Mouse (Mus musculus) ovary, postnatal 10 days (tissue): ENCODE data around the gene E130116L18Rik.
"Not testable (repeated sequence)": the region's sequence is repeated elsewhere in the genome, so short reads cannot be mapped to it uniquely, and the experiment has no call there.

Source experiments
- DNase-seq: peaks from one replicate; pipeline ENCODE4 v3.0.0; 2022; ENCODE audit warnings: low spot score

E130116L18Rik gene

DNA sequence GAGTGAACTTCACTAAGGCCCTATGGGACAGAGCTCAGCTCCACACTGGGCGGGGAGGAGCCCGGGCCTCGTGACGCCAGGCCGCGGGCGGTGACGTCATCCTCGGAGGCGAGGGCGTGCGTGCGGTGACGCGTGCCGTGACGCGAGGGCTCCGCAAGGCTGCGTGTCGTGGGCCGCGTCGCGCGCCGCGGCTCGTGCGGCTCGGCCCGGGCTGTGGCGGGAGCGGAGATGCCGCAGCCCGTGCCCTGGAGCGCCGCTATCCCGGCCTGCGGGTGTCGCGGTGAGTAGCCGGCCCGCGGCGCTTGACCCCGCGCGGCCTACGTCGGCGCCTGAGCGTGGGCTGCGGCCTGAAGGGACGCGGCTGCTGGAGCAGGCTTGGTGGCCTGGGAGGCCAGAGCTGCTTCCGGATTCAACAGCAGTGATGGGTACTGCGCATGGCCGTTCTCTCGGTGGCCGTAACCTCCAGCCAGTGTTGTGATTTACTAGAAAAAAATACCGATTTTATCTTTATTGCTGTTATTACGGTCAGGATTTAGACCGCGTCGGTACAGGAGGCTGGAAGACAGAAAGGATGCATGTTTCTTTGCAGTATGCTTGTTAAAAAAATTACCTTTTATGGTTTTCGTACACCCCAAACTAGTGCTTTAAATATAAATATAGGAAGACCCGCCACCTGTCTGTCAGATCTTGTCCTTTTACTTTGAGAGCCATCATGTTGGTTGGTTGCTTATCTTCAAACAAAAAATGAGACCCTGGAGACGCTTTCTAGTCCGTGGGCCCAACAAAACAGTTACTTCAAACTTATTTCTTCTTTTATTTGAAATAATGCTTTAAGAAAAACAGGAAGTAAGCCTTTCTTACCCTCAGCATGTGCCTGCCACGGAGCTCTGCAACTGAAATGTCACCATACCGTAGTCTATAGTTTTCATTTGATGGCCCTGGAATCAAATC lies at the start of gene E130116L18Rik:
Gene E130116L18Rik, minus strand, starts transcription at position 402 of the 951 bp plus-strand sequence.
- peak; percentile 80 for DNase-seq

DNA sequence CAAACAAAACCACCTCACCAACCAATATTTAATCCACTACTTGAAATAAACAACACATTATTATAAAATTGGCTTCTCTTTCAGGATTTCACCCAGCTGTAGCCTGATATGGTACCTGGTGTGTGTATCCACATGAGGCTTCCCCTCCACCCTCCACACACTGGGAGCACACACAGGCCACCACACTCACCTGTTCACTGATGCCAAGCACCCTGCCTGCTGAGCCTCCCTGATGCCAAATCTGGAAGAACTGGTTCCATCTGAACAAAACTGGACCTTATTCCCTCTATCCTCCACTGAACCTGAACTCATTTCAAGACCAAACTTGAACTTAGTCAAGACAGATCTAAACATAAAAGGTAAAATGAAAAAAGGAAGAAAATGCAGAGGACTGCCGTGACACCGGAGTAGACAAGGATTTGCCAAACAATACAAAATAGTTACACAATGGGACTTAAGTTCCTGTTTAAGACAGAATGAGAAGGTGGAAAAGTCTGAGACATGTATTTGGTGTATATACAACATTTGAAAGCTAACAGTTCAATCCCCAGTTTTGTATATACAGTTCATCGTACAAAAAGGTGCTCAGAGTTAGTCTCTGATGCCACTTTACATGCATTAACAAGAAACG lies 45.4 kb upstream of the E130116L18Rik start:
- DNase-seq = no peak

GRCm38 (mm10) chr5:25262266-25262665 lies 39.3 kb upstream of the E130116L18Rik start:
- DNase-seq = no peak

GRCm38 (mm10) chr5:25261452-25261851 lies 38.5 kb upstream of the E130116L18Rik start:
- no peak for DNase-seq

DNA sequence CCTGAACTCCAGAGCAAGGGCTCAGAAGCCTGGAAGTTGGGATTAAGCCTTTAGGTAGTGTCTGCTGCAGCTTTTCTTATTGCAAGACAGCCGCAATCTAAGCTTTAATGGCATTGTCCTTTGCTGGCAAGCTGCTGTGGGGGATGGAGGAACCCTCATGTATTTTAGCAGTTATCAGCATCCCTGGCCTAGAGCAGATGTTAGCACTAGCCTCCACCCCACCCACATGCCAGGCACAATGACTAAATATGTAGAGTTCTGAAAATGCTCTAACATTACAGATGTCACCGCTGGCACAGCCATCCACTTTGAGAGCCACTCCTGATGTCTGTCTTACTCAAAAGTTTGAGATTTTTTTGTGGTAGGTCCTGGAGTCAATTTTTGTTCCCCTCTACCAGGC lies 33.7 kb upstream of the E130116L18Rik start:
- no peak for DNase-seq

DNA sequence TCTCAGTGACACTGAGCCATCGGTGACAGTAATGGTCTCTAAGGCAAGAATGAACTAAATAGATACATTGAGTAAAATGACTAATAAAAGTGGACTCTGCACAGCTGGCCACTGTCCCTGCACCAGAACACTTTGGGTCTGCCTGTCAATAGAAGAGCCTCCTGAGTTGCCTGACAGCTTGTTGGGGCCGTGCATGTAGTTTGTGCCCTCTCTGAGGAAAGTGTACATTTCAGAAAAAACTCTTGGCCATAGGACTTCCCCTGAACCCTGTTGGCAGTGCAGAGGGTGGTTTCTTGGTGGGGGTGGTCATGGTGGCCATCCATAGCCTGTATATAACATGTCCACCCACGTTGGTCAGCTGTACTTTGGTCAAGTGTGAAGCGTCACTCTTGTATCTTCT lies 31.5 kb upstream of the E130116L18Rik start:
- DNase-seq = no peak

DNA sequence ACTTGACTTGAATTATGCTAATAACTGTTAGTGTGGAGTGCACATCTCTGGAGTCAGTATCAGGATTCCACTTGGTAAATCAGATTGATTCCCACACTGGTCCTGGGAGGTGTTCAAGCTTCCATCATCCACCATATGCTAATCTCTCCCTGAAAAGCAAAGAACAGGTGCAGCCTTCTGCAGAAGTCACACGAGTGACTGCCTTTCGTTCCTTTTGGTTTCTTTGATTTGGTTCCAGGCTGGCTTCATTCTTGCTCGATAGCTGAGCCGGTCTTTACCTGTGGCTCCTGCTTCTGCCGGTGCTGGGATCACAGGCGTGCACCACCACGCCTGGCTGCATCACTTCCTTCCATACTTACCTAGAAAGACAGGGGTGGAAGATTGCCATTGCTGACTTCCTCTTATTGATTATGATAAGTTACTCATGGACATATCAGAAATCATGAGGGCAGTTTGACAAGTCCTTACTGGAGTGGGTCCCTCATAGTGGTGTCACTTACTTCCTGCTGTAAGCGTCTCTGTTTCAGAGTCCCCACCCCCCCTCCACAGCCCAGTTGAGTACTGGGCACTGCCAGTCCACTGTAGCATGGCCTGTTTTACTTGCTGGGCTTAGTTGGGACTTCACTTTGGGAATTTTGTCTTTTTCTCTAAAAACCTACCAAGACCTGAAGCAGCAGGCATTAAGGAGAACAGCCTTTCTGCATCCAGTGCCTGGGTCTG lies 30.0 kb upstream of the E130116L18Rik start:
- no peak for DNase-seq

GRCm38 (mm10) chr5:25252423-25252822 lies 29.5 kb upstream of the E130116L18Rik start:
- no peak for DNase-seq

DNA sequence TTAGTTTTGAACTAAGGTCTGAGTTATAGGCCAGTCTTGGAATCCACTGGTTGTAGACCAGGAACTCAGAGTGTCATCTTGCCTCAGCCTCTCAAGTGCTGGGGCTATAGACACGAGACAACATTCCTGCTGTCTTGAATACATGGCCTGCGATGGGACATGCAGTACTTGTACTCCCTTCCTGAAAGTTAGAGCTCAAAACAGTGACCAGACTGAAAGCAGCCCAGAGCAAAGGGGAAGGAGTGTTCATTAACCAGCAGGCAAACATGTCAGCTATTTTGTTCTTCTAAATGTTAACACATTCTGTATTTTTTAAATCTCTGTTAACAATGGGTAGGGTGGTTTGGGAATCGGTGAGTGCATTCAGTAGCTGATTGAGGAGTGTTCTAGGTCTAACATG lies 24.1 kb upstream of the E130116L18Rik start:
- no peak for DNase-seq

DNA sequence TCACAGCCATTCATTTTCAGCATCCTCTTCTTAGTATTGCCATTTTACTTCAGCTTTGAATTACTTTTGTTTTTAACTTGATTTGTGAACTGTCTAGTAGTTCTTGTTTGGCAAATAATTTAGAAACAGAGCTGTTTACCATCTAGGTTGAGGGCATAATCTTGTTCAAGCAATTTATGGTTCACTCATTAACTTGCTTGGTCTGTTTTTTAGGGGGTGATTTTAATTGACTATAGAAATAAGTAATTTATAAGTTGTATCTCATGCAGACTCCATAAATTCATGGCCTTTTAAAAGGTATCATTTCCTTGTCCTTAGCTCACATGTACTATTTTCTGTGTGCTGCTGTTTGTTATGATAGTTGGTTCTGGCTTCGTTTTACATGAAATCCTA lies 23.5 kb upstream of the E130116L18Rik start:
- DNase-seq = no peak

DNA sequence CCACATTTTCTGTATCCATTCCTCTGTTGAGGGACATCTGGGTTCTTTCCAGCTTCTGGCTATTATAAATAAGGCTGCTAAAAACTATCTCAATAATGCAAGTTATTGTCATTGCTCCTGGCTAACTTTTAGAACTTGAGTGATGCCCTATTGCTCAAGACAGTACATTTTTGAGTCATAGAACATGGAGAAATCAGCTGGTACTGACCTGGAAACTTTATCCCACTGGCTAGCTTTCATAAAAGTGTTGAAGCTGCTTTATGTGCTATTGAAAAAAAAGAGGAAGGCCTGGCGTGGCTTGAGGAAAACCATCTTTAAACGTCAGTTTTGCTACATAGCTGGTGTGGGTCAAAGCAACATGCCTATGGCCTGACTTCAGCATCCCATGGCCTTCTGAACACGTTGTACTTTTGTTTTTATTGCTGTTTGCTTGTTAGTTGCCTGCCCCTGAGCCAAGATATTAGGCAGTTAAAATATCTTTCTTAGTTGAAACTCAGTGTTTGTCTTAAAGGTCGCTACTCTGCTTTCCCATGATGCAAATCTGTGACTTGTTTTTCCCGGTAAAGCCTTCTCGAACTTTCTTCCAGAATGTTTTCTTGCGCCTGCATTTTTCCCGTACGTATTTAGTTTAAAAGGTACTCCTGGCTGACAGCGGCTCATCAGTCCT lies 23.0 kb upstream of the E130116L18Rik start:
- no peak for DNase-seq

DNA sequence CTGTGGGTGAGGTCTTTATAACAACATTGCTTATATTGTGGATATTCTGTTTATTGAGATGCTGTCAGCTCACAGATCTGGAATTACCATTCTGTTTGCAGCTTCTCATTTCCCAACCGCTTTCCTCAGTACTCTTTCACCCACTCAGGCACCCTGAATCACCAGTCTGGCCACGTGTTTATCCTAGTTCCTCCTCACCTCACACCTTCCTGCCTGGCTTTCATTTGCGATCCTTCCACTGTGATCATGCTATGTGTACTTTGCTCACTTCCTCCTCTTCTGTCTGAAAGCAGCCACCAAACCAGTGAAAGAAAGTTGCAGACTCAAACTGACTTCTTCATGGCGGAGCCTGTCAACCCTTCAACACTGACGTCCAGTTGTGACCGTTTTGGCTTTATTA lies 20.1 kb upstream of the E130116L18Rik start:
- no peak for DNase-seq

DNA sequence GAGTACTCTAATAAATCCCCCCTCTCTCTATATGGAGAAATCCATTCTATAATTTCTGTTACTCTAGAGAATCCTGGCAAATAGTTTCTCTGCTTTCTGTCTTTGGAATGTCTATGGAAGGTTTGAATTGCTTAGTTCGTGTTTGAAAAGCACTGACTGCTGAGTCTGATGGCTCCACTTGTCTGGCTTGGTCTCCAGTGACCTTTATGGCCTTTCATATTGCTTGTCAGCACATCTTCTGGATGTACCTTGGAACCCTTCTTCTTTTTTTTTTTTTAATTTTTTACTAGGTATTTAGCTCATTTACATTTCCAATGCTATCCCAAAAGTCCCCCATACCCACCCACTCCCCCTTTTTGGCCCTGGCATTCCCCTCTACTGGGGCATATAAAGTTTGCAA lies 1.4 kb upstream of the E130116L18Rik start:
- DNase-seq = not testable (repeated sequence)

GRCm38 (mm10) chr5:25221604-25222003 lies 1.3 kb downstream of the E130116L18Rik start, which contains the start of gene Galnt11:
Gene Galnt11, plus strand, starts transcription at chr5:25221904.
- no peak for DNase-seq

DNA sequence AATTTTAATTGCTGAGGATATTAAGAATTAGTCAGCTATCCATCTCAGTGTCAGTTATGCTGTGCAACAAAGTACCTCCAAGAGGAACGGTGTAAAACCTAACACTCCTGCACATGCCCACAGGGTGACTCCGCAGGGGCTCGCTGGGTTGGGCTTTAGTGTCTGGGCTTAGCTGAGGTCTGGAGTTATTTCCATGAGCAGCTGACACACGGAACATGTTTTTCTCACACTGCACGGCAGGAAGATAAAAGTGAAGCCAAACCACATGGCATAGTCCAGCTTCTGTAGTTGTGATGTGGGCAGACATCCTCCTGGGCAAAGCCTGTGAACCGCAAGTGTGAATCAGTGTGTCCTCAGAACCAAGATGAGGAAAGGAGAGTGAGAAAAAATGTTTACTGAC lies 7.9 kb downstream of the E130116L18Rik start:
- no peak for DNase-seq

DNA sequence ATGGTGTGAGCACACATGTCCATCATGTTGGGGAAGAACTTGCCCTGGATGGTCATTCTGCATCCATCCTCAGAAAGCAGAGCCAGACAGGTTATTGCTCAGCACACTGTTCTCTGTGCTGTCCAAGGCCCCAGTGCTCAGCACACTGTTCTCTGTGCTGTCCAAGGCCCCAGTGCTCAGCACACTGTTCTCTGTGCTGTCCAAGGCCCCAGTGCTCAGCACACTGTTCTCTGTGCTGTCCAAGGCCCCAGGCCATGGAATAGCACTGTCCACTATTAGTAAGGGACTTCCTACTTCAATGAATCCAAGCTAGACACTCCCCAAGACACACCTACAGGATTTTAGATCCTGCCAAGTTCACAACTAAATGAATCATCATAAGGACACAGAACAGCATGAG lies 9.7 kb downstream of the E130116L18Rik start:
- not testable (repeated sequence) for DNase-seq

GRCm38 (mm10) chr5:25211872-25212271 lies 11.1 kb downstream of the E130116L18Rik start:
- DNase-seq = no peak

DNA sequence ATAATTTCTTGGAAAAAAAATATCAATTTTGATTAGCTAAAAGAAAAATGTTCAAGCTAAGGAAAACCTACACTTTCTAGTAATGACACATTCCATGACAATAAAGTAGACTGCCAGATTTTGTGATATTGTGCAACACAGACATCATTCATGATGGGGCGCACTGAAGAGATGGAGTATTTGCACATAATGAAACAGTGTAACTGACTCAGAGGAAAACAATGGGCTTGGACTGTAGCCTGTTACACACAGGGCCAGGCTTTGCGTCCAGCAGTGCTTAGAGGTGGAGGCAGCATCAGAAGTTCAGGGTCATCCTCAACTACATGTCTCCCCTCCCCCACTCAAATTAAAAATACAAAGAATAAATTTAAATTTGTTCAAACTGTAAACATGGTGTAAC lies 32.4 kb downstream of the E130116L18Rik start:
- no peak for DNase-seq

- no peak for DNase-seq
Measured at GRCm38 (mm10) chr5:25188802-25189201, 34.2 kb downstream of the E130116L18Rik start.

DNA sequence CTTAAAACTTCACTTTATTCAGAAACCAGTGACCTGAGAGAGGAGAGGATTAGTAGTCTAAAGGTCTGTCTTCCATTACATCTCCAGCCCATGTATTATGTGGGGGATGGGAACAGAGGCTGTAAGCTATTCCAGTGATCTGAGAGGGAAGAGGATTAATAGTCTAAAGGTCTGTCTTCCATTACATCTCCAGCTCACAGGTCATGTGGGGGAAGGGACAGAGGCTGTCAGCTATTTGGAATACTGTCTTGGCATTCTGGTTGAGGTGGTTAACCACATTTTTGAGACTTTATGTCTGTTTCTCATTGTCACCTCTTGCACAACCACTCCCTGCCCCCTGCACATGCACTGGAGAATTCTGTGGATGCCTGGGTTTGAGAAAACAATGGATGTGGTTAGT lies 35.2 kb downstream of the E130116L18Rik start:
- DNase-seq = no peak

- DNase-seq = no peak
Measured at GRCm38 (mm10) chr5:25184594-25184993, 38.4 kb downstream of the E130116L18Rik start.

DNA sequence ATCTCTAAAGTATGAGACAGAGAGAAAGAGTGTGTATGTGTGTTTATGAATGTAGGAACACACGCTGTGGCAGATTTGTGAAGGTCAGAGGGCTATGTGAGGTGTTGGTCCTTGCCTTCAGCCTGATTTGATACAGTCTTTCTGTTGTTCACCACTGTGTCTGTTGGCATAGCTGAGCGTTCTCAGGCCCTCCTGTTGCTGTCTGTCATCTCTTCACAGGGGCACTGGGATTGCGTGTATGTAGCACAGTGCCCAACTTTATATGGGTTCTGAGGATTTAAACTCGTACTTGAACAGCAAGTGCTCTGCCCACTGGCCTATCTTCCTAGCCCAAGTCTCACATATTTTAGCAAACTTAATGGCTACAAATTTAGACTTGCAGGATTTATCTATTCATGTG lies 39.4 kb downstream of the E130116L18Rik start:
- no peak for DNase-seq
